Mouse (Mus musculus): ENCODE measurements around the gene Nek1.
A peak's percentile ranks its signal among the peaks of the same experiment; 100 is the strongest.

Nek1 gene

DNA sequence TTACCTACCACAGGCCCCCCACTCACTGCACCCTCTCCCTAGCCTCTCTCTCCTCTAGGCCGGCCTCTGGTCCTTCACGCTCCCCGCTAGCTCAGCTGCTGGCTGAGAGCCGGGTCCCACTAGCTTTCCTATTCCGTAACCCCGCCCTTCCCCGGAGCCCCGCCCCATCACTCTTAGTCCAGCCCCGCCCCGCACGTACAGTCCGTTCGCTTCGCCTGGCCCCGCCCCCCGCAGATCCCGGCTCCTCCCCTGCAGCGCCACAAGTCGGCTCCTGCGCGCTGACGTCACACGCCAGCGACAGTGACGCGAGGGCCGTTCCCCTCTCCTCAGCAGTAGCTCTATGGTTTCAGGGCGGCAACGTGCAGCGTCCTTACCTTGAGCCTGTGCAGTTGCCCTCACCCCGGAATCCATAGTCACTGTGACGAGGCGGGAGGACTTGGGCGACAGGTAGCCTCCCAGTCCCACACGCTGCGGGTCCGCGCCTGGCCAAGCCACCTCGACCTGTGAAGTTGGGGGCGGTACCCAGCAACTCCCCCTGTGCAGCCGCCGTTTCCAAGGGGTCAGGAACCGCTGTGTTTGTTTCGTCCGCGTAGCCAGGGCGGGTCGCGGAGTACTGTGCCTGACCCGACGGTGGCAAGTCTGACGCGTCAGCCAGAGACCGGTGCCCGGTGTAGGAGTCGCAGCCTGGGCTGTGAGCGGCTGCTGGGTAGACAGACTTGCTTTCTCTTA is at the start of gene Nek1:
Gene Nek1, plus strand, starts transcription at position 286 of the 729 bp plus-strand sequence.
- peak; percentile 98 for DNase-seq (ENCODE audit: low read depth, low spot score)

- no peak for DNase-seq (ENCODE audit: low read depth, low spot score)
Observed at GRCm38 (mm10) chr8:60947503-60947902, 45.5 kb upstream of the Nek1 start.

DNA sequence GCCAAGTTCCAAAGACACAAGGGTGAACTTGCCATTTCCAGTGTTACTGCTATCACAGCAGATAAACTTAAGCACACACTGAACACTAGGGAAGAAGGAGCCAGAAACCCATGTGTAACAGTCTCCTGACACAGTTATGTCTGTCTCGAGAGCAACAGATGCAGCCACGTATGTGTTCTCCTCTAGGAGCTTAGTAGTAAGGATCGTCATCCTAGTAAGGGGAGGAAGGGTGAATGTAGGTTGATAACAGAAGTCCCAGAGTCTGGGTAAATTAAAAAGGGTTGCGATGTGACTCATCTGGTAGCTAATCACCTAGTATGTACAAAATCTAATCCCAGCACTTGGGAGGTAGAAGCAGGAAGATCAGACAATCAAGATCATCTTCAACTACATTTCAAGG is 43.1 kb upstream of the Nek1 start:
- no peak for DNase-seq (ENCODE audit: low read depth, low spot score)

GRCm38 (mm10) chr8:60951271-60951670 is 41.7 kb upstream of the Nek1 start:
- DNase-seq (ENCODE audit: low read depth, low spot score): no peak

GRCm38 (mm10) chr8:60951757-60952156 is 41.2 kb upstream of the Nek1 start:
- DNase-seq (ENCODE audit: low read depth, low spot score): no peak

- DNase-seq (ENCODE audit: low read depth, low spot score): no peak
Observed at GRCm38 (mm10) chr8:60952803-60953202, 40.2 kb upstream of the Nek1 start.

DNA sequence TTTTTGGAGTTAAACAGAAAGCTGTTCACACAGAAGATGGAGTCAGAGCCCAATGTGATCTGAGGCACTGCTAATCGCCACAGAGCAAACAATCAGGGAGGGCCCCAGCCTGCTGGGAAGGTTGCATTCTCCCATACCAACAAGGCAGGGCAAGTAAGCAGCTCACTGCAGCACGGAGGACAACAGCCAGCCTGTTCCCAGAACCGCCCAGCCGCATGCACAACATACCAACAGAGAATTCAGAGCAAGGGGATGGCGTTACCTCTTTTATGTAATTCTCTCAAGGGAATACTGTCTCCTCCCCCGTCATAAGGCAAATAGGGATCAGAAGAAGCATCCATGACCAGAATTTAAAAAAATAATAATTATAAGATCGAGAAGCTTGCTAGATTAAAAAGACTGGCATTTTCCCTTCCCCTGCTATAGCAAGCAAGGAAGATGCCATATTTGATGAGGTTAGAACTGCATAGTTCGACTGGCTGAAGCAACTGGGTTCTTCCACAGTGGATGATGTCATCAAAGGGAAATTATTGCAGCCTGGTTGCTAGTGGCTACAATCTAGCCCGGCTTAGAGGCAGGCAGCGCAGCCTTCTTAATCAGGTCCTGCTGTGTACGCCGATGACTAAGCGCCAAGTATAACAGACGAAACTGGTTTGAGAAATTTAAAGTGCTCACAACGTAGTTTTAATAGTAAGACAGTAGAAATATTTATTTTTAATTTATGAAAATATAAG is 38.5 kb upstream of the Nek1 start:
- no peak for DNase-seq (ENCODE audit: low read depth, low spot score)

- no peak for DNase-seq (ENCODE audit: low read depth, low spot score)
Observed at GRCm38 (mm10) chr8:60956847-60957246, 36.1 kb upstream of the Nek1 start.

- no peak for DNase-seq (ENCODE audit: low read depth, low spot score)
Observed at GRCm38 (mm10) chr8:60962763-60963162, 30.2 kb upstream of the Nek1 start.

- no peak for DNase-seq (ENCODE audit: low read depth, low spot score)
Observed at GRCm38 (mm10) chr8:60963931-60964330, 29.1 kb upstream of the Nek1 start.

GRCm38 (mm10) chr8:60964518-60964917 is 28.5 kb upstream of the Nek1 start:
- no peak for DNase-seq (ENCODE audit: low read depth, low spot score)

- DNase-seq (ENCODE audit: low read depth, low spot score): no peak
Observed at GRCm38 (mm10) chr8:60965306-60965705, 27.7 kb upstream of the Nek1 start.

DNA sequence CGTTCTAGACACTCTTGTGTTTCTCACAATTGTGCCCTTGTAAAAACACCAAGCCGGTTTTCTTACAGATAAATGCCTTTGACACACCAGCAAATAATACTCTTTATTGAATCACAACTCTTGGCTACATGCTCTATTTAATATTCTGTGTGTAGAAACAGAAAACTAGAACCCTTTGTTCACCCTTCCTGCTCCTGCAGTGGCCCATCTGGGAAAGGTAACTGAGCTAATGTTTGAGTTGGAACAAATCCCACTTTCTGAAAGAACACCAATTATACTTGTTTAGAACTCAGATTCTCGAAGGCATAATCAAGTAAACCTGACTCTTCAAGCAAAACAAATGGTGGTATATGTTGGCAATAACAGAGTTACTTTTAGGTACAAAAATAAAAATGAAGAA is 27.3 kb upstream of the Nek1 start:
- no peak for DNase-seq (ENCODE audit: low read depth, low spot score)

DNA sequence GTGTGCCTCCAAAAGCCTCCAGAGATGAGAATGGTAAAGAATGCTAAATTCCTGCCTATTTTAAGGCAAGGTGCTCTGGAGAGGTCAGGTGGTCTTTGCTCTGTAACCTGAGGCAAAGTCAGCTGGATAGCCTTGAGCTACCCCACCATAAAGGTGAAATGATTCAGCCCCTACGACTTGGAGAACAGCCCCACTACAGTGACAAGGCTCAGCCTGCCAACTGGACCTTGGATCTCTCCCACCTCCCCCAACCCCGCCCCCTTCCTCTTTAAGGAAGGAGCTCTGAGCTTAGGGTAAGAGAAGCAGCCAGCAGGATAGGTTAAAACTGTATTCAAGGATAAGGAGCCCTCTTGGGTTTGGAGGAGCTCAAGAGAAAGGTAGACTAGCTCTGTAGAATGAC is 23.9 kb upstream of the Nek1 start:
- no peak for DNase-seq (ENCODE audit: low read depth, low spot score)

GRCm38 (mm10) chr8:60971808-60972207 is 21.2 kb upstream of the Nek1 start:
- no peak for DNase-seq (ENCODE audit: low read depth, low spot score)

DNA sequence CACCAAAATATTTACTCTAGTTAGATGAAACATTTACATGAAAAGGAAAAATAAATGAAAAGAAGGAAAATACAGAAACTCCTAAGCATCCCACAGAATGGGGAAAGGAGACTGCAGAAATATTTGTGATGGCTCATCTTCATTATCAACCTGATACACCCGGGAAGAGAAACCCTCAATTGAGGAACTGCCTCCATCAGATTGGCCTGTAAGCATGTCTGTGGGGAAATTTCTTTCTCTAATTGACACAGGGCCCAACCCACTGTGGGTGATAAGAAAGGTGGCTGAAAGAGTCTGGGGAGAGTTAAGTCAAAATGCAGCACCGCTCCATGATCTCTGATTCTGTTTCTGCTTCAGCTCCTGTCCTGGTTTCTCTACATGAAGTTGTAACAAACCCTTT is 19.5 kb upstream of the Nek1 start:
- DNase-seq (ENCODE audit: low read depth, low spot score): no peak

DNA sequence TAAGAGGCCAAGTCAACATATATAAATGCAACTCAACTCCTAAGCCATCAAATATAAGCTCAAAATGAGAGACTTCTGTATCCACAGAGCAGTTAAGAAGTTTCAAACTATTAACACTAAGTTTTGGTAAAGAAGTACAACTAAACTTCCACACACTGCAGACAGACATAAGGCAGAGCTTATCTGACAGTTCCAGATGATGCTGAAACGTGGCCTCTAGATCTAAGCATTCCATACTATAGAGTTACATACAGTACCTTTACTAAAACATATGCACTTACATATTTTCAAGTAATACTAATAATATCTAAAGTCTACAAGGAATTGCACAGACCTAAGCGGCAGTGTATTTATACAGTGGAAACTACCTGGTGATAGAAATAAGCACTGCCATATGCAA is 18.2 kb upstream of the Nek1 start:
- no peak for DNase-seq (ENCODE audit: low read depth, low spot score)

GRCm38 (mm10) chr8:60976818-60977217 is 16.2 kb upstream of the Nek1 start:
- DNase-seq (ENCODE audit: low read depth, low spot score): no peak

DNA sequence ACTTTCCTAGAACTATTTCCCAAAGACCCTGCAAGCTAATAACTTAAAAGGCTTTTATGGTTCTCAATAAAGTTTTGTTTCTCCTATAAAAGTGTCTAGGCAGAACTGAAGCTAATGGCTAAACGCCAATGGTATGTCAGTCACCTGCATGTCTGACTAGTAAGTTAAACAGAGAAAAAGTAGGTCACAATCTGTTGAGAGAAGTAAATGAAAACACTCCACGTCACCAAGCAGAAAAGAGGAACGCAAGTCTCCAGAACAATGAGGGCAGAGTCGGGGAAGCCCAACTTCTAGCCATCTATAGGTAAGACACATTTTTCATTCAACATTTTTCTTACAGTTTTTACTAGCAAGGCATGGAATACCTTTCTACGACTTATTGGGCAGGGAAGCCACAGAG is 14.5 kb upstream of the Nek1 start:
- no peak for DNase-seq (ENCODE audit: low read depth, low spot score)

- no peak for DNase-seq (ENCODE audit: low read depth, low spot score)
Observed at GRCm38 (mm10) chr8:60981388-60981787, 11.6 kb upstream of the Nek1 start.

- peak; percentile 99 for DNase-seq (ENCODE audit: low read depth, low spot score)
Observed at GRCm38 (mm10) chr8:60982701-60983687, 10.0 kb upstream of the Nek1 start, which contains the start of gene Clcn3. Gene Clcn3 (minus strand): TSS chr8:60983300.

DNA sequence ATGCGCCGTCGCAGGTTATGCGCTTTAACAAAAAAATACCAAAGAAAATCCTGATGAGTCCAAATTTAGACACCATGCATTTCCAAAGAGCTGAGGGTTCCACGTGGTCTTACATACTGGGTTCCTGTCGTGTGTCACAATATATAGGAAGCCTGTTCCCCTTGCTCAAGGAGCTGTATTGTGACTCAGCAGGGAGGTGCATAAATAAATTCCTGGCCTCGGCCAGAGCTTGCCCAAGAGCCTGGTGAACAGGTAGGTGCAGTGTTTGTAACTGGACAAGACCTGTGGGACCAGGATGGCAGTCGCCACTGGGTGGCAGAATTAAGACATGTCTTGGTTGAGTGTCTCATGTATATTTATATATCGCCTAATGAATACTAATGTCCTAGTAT is 9.3 kb upstream of the Nek1 start:
- DNase-seq (ENCODE audit: low read depth, low spot score): no peak

Measured in WW6 (cell line).